Mouse (Mus musculus) lung, postnatal 14 days (tissue): ENCODE measurements around the gene Pla2g16.
A peak's percentile ranks its signal among the peaks of the same experiment; 100 is the strongest.

Source experiments
- DNase-seq: peaks from one replicate; pipeline ENCODE4 v3.0.0; 2021

Pla2g16 gene

GRCm38 (mm10) chr19:7557328-7557822, at the start of gene Pla2g16:
Gene Pla2g16, plus strand, starts transcription at chr19:7557459.
- peak; percentile 68 for DNase-seq

- no peak for DNase-seq
Observed at GRCm38 (mm10) chr19:7508026-7508425, 49.2 kb upstream of the Pla2g16 start.

GRCm38 (mm10) chr19:7516437-7516836, 40.8 kb upstream of the Pla2g16 start:
- DNase-seq: no peak

- no peak for DNase-seq
Observed at GRCm38 (mm10) chr19:7521619-7522018, 35.6 kb upstream of the Pla2g16 start.

GRCm38 (mm10) chr19:7522856-7523255, 34.4 kb upstream of the Pla2g16 start:
- DNase-seq: no peak

- DNase-seq: peak; percentile 54
Observed at GRCm38 (mm10) chr19:7523292-7523691, 34.0 kb upstream of the Pla2g16 start.

- no peak for DNase-seq
Observed at GRCm38 (mm10) chr19:7523781-7524180, 33.5 kb upstream of the Pla2g16 start.

GRCm38 (mm10) chr19:7524879-7525278, 32.4 kb upstream of the Pla2g16 start:
- no peak for DNase-seq

GRCm38 (mm10) chr19:7528639-7529428, 28.4 kb upstream of the Pla2g16 start:
- peak; percentile 71 for DNase-seq

GRCm38 (mm10) chr19:7531906-7532305, 25.4 kb upstream of the Pla2g16 start:
- DNase-seq: no peak

- DNase-seq: no peak
Observed at GRCm38 (mm10) chr19:7533891-7534290, 23.4 kb upstream of the Pla2g16 start.

- no peak for DNase-seq
Observed at GRCm38 (mm10) chr19:7548924-7549323, 8.3 kb upstream of the Pla2g16 start.

GRCm38 (mm10) chr19:7551550-7552300, 5.5 kb upstream of the Pla2g16 start:
- DNase-seq: no peak

- no peak for DNase-seq
Observed at GRCm38 (mm10) chr19:7552301-7552673, 5.0 kb upstream of the Pla2g16 start.

GRCm38 (mm10) chr19:7553441-7553840, 3.8 kb upstream of the Pla2g16 start:
- DNase-seq: no peak

- DNase-seq: no peak
Observed at GRCm38 (mm10) chr19:7554881-7555280, 2.4 kb upstream of the Pla2g16 start.

GRCm38 (mm10) chr19:7556641-7557040, 618 bp upstream of the Pla2g16 start:
- DNase-seq: no peak

GRCm38 (mm10) chr19:7557844-7558243, 585 bp downstream of the Pla2g16 start:
- no peak for DNase-seq

GRCm38 (mm10) chr19:7558675-7559074, 1.4 kb downstream of the Pla2g16 start:
- no peak for DNase-seq

- no peak for DNase-seq
Observed at GRCm38 (mm10) chr19:7559986-7560385, 2.7 kb downstream of the Pla2g16 start.

- no peak for DNase-seq
Observed at GRCm38 (mm10) chr19:7561456-7561855, 4.2 kb downstream of the Pla2g16 start.

GRCm38 (mm10) chr19:7562601-7563129, 5.4 kb downstream of the Pla2g16 start:
- DNase-seq: no peak

- DNase-seq: no peak
Observed at GRCm38 (mm10) chr19:7563676-7564075, 6.4 kb downstream of the Pla2g16 start.

- DNase-seq: no peak
Observed at GRCm38 (mm10) chr19:7564457-7564856, 7.2 kb downstream of the Pla2g16 start.
